Mouse (Mus musculus) fat pad, adult 2 months (tissue): Measurements from ENCODE around the gene Fam117b.
A peak's percentile ranks its signal among the peaks of the same experiment; 100 is the strongest.

Experiments
- DNase-seq: peaks from one replicate; pipeline ENCODE4 v3.0.0-alpha.2; 2011; ENCODE audit warnings: low read depth, low spot score; ENCODE audit errors: extremely low read depth

Fam117b gene

DNA sequence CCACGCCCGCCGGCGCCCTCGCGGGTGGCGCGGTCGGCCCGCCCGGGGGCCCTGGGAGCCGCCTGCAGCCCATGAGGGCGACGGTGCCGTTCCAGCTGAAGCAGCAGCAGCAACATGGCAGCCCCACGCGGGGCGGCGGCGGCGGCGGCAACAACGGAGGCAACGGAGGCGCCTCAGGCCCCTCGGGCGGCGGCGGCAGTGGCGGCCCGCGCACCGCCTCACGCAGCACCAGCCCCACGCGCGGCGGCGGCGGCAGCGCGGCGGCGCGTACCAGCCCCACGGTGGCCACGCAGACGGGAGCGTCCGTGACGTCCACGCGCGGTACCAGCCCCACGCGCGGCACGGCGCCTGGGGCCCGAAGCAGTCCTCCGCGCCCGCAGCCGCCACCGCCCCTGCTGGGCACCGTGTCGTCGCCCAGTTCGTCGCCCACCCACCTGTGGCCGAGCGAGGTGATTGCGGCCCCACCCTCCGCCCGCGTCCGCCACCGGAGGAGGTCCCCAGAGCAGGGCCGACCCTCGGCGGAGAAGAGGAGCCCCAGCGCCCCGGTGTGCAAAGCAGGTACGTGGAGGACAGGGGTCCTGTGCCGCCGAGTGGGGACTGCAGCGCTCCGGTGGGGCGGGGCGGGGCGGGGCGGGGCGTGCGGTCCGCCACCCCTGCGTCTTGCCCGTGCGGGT, 526 bp downstream of the Fam117b start:
- no peak for DNase-seq

DNA sequence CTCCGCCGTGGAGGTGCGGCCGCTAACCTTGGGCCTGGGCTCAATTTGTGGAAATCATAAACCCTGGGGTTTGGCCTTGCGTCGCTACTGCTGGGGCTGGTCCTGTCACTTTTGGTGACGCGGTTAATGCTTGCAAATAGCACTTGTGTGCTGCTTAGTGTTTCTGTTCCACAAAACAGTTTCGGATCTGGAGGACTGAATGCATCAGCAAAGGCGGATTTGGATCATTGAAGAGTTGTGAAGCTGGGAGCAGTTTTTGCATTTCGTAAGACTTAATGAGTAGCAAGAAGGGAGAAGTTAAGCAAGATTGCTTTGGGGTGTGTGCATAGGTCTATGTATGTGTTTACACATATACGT, 1.0 kb downstream of the Fam117b start:
- peak; percentile 87 for DNase-seq

DNA sequence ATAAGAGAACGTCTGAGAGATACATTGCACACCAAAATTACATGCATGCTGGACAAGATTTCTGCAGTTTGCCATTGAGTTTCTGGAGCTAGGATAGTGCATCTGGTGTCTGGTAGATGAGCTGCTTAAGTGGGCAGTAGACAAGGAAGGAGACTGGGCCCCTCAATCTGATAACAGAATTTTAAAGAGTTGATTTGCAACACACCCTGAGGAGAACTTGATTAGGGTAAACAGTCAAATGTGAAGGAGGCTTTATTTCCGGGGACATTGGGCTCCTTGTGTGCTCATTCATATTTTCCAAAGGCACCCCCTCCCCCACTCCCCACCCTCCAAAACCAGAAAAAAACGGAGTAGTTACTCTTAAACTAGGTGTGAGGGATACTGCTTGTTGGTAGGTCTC, 2.0 kb downstream of the Fam117b start:
- no peak for DNase-seq

DNA sequence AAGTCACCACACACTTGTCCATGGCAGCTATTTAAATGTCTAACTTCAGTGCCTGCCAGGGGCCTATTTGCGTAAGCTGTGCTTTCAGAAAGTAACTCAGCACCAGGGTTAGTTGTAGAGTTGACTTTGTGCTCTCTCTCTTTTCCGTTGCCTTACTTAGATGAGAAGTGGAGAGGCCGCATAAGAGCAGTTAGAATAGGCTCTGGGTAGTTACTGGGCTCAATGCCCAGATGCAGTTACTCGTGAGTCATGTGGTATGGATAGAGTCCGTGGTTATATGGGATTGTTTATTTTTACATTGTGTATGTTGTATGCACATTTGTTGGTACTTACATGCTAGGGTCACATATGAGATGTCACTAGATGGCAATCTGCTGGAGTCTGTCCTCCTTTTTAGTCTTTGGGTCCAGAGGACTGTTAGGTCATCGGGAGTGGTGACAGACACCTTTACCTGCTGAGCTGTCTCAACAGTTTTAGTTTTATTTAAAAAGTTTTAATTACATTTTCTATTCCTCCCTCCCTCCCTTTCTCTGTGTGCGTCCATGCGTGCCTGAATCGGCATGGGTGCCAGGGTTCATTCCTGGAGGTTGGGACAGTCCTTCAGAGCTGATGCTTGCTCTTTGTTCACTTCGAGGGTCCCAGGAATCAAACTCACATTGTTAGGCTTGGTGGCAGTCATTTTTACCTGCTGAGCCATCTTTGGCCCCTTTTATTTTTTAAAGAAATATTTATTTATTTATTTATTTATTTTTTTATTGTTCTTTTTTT, 3.2 kb downstream of the Fam117b start:
- no peak for DNase-seq

DNA sequence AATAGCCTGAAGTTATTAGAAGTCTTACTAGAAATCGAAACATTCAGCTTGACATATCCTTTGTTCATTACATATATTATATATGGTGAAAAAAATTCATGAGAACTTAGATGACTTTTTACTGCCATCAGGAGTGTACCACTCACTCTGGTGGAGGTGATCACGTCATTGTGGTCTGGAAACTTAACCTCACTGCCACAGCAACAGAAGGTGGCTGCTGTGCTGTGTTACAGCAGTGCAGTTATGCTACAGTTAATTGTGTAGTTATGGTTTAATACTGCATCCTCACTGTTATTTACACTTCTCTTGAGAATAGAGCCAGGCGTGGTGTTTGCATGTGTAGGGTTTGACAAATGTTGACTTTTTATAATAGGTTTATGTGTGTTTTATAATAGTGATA, 4.6 kb downstream of the Fam117b start:
- DNase-seq, result no peak

DNA sequence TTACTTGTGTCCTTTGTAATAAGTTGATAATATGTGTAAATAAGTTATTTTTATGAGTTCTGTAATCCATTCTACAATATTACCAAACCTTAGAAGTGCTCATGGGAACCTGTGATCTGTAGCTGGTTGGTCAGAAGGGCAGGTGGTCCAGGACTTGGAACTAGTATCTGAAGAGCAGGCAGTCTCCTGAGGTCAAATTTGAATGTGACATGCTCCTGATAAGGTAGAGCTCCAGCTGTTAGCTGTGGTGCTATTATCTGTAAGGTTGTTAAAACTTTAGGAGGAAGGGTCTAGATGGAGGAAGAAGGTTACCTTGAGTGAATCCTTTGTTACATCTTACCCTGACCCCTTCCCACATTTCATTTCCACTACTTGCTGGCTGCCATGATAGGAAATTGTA, 5.3 kb downstream of the Fam117b start:
- no peak for DNase-seq

DNA sequence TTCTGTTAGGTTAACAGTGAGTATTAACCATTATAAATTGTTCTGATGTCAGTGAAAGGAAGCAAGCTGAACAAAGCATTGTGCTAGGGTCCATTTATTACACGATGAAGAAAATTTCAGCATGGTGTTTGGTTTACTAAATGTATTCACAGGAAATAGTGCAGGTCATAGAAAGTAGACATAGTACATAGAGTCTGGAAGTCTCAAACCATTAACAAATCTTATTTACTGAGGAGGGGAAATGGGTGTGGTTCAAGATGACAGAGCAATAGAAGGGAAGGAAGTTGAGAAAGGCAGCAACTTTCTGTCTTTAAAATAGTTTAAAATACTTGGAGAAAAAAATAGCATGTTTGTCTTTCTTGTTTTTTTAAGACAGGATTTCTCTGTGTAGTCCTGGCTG, 10.4 kb downstream of the Fam117b start:
- no peak for DNase-seq

DNA sequence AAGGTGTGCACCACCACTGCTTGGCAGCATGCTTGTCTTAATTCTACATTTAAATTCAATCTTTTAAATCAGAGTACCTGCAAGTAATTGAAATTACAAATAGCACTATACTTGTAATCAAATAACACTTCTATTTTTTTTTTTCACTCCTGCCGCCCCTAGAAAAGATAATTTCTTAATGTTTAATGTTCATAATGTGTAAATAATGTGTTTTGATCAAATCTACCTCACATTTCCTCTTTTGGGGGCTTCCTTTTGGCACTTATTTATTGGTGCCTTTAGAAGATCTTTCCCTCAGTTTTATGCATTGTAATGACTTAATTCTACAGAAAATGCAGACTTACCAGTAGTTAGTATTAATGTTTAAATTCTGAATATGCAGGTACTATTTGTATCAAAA, 10.9 kb downstream of the Fam117b start:
- DNase-seq, result no peak

DNA sequence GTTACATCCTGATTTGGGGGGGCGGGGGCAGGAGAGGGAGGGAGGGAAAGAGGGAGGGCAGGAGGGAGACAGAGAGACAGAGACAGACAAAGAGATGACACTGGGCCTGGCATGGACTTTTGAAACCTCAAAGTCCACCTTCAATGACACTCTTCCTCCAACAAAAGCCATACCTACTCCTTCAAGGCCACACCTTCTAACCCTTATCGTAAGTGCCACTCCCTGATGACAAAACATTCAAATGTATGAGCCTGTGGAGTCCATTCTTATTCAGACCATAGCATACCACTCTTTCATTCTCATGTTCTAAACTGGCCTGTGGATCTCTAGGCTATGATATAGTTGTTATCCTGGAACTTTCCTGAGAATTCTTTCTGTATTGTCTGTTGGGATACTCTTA, 11.6 kb downstream of the Fam117b start:
- DNase-seq, result no peak

DNA sequence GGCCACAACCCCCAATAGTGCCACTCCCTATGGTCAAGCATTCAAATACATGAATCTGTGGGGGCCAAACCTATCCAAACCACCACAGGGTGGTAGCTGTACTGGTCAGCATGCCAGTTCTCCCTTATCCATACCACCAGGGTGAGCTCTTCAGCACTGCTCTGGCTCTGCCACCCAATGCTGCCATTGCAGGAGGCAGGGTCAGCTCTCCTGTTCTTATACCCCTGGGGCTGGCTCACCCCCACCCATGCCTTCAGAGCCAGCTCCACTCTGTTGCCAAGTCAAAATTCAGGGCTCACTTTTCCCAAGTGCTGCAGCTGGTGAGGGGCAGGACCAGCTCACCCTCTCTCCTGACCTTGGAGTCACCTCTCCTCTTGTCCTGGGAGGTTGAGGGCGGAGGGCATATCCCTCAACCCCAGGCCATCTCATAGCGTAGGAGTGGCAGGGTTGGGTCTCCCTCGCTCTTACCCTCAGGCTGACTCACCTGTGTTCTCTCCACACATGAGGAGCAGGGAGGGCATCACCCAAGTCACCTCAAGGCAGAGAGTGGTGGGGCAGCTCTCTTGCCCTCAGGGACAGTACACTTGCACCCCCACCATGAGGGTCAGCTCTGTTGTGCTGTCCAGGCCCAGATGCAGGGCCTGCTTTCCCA, 13.3 kb downstream of the Fam117b start:
- DNase-seq, result no peak

DNA sequence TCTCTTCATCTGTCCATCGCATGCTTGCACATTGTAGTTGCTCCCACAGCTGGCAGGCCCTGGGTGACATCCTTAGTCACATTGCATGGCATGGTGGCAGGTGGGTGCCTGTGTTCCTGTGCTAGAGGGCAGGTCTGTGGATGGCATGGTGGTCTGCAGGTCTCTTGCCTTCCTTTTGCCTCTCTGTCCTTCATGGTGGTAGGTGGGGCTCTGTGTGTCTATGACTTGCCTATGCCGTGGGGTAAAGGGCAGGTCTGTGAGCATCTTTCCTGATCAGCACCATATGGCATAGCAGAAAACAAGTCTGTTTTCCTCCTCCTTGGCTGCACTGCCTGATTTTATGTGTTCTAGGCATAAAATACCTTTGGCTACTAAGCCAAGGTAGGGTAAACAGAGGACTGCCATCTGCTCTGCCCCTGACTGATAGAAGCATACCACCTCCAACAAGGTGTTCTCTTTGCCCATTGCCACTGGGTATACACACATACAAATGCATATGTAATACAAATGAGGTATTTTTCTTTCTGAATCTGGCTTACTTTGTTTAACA, 14.4 kb downstream of the Fam117b start:
- DNase-seq, result no peak

DNA sequence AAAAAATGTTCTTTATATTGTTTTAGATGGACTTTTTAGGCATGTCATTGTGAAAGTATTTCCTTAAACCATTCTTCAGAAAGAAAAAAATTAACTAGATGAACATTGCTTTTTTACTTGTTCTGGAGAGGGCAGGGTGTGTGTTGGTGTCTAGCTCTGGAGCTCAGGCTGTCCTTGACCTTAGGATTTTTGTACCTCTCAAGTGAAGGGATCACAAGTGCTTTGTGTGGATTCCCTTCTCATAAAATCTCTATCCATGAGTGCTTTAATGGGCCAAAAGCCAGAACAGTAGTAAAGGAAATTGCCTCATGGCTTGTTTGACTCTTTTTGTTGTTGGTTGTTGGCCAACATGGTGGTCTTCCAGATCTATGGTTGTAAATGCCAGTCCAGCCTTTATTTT, 18.1 kb downstream of the Fam117b start:
- no peak for DNase-seq

DNA sequence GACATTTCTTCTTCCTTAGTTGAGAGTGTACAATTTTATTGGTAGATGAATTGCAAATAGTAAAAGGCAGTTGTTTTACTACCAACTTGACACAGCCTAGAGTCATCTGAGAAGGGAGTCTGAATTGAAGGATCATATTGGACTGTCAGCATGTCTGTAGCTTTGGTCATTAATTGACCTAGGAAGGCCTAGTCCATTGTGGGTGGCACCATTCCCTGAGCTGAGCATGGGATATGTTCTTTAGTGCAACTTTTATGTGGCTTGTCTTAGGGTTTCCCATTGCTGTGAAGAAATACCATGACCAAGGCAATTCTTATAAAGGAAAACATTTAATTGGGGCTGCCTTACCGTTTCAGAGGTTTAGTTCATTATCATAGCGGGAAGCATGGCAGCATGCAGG, 20.2 kb downstream of the Fam117b start:
- no peak for DNase-seq

DNA sequence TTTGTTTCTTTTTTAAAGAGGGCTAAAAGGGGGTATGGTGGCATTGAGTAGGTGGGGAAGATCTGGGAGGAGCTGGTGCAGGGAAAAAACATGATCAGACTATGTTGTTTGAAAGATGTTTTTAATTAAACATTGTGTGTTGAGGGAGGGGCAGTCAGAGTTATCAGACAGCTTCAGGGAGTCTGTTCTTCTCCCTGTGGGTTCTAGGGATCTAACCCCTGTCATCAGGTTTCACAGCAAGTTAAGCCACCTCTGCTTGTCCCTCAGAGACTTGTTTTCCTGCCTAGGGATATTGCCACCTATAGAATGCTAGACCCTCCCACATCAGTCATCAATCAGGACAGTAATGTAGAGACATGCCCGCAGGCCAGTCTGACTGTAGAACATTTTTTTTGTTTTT, 28.3 kb downstream of the Fam117b start:
- no peak for DNase-seq

DNA sequence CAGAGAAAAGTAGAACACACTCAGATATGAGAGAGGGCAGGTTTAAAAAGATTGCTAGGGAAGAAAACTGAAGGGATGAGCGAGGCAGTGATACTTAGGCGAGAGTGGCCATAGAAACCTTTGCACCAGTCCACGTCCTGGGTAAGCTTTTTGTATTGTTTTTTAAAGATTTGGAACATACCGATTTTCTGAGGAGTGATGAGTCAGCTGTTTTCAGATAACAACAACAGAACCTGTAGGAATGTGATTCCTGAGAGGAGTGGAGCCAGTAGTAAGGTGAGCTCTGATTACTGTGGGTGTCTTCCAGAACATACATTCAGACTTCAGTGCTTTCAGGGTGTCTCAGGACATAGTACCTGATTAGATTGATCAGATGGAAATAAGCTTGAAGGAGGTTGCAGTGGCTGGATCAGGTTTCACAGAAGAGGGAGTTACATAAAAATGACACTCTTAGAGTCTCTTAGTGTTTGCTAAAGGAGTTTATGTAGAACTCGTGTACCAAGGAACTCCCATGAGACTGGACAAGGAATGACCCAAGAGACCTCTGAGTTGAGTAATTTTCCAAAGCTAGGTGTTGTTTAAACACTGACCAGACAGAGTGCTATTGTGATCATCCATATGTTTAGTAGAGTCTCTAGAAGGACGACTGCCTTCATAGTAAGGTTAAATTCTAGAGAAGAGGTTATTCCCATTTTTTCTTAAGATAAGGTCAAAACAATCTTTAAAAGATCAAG, 29.4 kb downstream of the Fam117b start:
- no peak for DNase-seq

DNA sequence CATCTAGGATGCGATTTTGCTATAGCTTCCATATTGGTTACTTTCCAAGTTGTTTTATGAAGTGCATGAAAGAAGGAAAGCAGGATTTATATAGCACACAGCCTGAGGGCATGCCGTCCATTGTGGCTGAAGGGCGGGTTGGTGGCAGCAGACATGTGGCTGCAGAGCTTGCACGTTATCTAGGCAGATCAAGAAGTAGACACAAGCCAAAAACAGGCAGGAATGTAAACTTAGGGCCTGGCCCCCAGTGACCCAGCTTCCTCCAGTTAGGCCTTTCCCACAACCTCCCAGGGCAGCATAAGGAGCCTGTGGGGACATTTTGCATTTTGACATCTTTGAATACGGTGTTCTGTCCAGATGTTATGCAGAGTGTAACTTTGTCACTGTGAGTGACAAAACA, 31.0 kb downstream of the Fam117b start:
- no peak for DNase-seq

DNA sequence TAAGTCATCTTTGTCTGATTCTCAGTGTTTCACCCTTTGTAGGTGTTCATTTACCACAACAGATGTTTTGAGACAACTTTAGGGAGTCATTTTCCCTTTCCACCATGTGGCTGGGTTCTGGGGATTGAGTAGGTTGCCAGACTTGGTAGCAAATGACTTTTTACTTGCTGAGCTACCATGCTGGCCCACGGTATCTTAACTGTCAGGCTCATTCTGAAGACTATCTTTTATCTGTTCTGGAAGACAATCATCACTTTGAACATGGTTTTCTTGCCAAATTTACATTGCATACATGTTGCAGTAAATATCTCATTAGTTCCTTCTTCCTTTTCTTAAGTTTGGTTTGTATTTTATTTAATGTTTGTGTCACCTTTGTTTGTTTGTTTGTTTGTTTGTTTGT, 33.2 kb downstream of the Fam117b start:
- DNase-seq, result no peak

DNA sequence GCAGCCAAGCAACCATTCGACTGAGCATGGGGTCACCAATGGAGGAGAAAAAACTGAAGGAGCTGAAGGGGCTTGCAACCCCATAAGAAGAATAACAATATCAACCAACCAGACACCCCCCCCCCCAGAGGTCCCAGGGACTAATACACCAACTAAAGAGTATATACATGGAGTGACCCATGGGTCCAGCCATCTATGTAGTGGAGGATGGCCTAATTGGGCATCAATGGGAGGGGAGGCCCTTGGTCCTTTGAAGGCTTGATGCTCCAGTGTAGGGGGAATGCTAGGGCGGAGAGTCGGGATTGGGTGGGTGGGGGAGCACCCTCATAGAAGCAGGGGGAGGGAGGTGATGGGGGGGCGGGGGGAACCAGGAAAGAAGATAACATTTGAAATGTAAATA, 34.7 kb downstream of the Fam117b start:
- DNase-seq, result no peak

DNA sequence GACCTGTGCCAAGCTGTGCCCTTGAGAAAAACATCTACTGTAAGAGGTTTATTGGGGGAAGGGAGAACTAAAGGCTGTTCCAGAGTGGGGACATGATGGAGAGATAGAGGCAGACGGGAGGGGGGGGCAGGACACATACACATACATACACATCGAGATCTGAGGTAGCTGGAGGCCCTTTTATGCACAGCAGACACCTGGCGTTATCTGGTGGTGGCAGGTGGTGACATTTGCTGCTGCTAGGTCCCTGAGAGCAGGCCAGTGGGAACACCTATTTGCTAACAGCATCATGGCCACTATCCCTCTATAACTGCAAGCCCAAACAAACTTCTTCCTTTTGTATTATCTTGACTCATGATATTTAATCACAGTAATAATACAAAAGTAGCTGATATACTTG, 44.4 kb downstream of the Fam117b start:
- DNase-seq, result no peak

DNA sequence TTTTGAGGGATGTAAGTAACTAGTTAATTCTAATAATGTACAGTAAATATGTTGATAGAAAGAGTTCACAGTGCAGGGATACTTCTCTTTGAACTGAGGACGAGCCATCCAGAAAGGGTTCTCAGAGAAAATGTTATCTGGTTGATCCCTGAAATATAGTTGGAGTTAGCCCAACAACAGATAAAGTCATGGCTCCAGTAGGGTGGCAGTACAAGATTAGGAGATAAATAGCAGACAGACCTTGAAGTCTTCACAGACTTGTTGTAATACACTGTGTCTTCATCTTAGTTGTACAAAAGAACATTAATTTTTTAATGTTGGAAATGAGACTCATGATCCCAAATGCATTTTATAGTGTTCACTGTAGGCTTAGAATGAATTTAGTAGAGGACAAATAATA, 47.1 kb downstream of the Fam117b start:
- no peak for DNase-seq

DNA sequence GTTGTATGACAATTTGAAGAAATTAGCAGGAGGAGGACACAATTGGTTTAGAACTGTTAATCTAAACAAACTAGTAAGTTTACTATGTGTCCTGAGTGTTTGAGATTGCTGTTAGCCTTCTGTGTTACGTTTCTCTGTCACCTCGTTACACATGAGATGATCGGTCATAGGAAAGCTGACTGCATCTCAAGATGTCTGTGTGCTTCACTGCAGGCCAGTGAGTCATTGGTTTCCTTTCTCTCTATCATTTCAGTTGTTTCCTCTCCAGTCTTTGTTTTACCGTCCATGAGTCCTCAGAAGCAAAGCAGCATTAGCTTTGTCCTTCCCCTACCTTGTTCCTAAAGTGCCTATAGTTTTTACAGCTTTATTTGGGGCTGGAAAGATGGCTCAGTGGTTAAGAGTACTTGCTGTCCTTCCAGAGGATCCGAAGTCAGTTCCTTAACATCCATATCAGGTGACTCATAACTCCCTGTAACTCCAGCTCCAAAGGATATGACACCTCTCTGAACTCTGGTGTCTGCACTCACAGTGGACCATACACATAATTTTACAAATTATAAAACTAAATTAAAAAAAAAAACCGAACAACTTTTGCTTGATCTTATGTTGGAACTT, 53.5 kb downstream of the Fam117b start:
- DNase-seq, result no peak
